Mouse (Mus musculus) NIH3T3 (cell line): Measurements from ENCODE around the gene Ocrl.

Experiments
- DNase-seq: peaks from one replicate; pipeline ENCODE4 v3.0.0-alpha.2; 2012; ENCODE audit warnings: low read depth

The Ocrl gene

DNA sequence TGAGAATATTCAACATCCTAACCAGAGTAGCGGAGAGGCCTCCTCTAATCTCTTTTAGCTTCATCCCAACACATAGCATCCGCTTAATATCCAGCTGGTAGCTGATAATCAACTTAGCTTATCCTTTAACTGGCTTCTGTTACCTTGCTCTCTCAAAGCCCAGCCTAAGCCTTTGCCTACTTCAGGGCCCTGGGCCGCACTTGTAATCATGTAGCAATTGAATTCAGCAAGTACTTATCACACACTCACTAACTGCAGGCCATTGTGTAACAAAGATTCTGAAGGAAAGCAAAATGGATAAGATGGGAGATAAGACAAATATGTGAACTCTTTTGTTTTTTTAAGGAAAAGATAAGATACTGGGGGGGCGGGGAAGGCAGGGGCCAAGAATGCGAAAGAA is 64.9 kb downstream of the Ocrl start:
- DNase-seq, result no peak

DNA sequence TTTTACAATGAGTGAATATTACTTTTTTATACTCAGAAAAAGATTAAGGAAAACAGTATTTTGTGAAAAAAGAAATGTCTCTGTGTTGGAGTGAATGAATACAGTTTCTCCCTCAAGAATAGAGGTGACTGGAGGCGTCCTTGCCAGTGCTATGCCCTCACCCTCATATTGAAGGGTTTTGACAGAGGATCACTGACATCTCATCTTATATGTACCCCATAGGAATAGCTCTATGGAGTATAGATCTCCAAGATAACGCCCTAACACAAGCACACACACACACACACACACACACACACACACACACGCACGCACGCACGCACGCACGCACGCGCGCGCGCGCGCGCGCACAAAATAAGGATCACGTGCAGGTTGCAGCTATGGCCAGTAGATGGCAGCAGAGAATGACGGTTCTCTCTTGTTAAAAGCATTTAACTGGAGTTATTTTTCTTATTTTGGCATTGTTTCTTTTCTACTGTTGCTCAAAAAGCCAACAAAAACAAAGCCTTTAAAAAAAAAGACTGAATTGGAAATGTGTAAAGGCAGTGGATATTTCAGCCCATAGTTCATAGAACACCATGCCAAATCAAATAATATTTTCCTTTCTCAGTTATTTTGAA is 72.9 kb downstream of the Ocrl start:
- DNase-seq, result peak; percentile 84

- peak; percentile 93 for DNase-seq
Observed at GRCm38 (mm10) chrX:47988024-47988423, 75.8 kb downstream of the Ocrl start.

DNA sequence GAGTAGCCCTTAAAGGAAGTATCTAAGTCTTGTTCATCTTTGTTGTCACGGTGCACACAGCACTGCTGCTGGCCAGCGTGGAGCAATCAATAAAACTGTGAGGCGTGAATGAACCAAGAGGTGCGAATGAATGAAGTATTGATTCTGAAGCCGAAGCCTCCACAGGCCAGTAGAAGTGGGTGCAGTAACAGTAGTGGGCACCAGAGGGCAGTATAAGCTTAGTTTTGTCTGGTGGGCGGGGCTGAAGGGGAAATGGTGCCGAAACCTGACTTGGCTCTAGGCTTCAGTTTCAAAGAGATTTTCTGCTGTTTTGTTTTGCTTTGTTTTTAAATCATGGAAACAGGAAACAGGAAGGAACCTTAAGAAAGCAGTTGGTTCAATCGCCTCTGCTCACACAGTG is 80.4 kb downstream of the Ocrl start:
- peak; percentile 78 for DNase-seq

GRCm38 (mm10) chrX:47998412-47998811 is 86.2 kb downstream of the Ocrl start:
- peak; percentile 9 for DNase-seq

DNA sequence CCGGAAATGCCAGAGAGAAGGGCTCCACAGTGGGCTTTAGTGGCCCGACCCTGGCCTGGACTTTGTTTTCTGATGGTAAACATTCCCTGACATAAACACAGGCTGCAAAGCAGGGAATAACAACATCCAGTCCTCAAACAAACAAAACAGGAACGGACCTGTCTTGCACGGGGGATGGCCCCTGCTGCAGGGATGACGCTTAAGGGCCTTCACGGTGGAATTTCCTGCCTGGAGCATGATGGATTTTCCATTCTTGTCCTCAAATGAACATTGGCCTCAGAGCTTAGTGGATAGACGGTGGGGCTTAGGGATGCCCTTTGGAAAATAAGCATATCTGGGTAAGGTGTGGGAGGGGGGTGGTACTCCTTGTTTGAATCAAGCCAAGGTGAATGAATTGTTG is 89.0 kb downstream of the Ocrl start:
- no peak for DNase-seq

- no peak for DNase-seq
Observed at GRCm38 (mm10) chrX:48004786-48005185, 92.6 kb downstream of the Ocrl start.

DNA sequence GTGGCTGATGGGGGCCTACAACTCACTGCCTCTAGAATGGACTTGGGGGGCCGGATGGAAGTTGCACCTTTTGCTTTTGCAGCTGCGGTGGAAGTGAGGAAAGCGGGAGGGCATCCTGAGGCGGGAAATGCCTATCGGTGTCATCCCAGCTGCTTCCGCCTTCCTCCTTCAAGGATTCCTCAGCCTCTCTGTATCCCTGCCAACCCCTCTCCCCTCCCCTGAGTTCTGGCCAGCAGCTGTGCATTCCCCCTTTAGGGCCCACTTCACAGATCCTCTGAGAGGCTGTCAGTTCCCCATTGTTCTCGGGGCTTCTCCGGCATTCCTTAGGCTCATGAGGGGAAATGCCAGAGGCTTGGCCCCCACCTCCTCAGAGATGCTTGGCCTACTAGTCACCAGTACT is 93.9 kb downstream of the Ocrl start:
- DNase-seq, result no peak

- DNase-seq, result no peak
Observed at GRCm38 (mm10) chrX:48011656-48012055, 99.5 kb downstream of the Ocrl start.
